Mouse (Mus musculus): ENCODE measurements around the gene Accs. TPM values are rescaled to one million over a fixed set of nuclear protein-coding genes. Genes with fewer than 3 reads are reported as not detected.

The Accs gene
- polyA plus RNA-seq, 1 experiment from 2014 or later = 7.5 TPM

DNA sequence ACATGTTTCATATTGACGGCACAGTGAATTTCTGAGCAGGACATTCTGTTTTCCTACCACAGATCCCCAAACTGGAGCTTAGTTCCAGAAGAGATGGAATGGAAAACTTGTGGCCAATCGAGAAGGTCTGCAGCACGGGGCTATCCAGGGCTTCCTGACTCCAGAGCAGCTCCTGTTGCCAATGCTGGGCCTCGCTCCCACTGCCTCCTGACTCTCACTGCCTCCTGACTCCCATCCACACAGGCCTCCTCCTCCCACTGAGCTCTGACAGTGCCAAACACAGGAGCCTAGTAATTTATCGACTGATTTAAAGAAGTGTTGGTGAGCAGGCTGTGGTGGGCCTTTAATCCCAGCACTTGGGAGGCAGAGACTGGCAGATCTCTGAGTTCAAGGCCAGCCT is 41.7 kb downstream of the Accs start:
- no peaks in the 10 kb centered on the region for H3K9me3 ChIP-seq (ENCODE audit: control insufficient read depth, low read length)
- no peaks in the 10 kb centered on the region for H3K4me1 ChIP-seq (replicated peaks; ENCODE audit: control insufficient read depth, insufficient read depth, low read length)
- no peak for ATAC-seq (ENCODE audit: low FRiP score)
- H3K4me2 ChIP-seq (replicated peaks; ENCODE audit: low read depth, low read length) = no peak overlapping the region
- no peak overlapping the region for H3K9ac ChIP-seq (ENCODE audit: low read depth, low read length)
- no peaks in the 10 kb centered on the region; the same call in 1 of the 2 replicates for H3K36me3 ChIP-seq (ENCODE audit: control insufficient read depth, insufficient read depth, low read length)
- H3K27me3 ChIP-seq (ENCODE audit: control insufficient read depth, insufficient read depth, low read length) = no peaks in the 10 kb centered on the region
- H3K4me3 ChIP-seq (ENCODE audit: low read depth, low read length) = no peak overlapping the region
- 90% methylated on average over 5 of the region's 5 CpGs for WGBS
- DNase-seq (ENCODE audit: low spot score) = no peak
- no peak overlapping the region for H3K27ac ChIP-seq (ENCODE audit: low read depth, low read length)

DNA sequence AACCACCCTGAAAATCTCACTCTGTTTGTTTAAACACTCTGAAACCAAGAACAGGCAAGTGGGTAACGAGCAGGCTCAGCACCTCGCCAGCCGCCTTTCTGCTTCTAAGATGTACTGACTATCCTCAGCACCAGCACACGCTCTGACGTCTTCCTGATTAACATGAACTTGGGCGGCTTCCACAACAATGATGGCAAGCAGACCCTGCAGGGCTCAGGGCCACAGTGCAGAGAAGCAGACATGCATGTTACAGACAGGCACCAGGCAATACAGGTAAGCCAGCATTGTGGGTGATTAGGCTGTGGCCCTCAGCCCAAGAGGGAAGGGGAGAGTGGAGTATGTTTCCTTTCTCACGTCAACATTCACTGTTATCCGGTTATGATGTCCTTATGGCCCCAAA is 42.3 kb downstream of the Accs start:
- H3K27me3 ChIP-seq (ENCODE audit: control insufficient read depth, insufficient read depth, low read length) = no peaks in the 10 kb centered on the region
- H3K36me3 ChIP-seq (ENCODE audit: control insufficient read depth, insufficient read depth, low read length) = no peaks in the 10 kb centered on the region; the same call in 1 of the 2 replicates
- no peaks in the 10 kb centered on the region for H3K9me3 ChIP-seq (ENCODE audit: control insufficient read depth, low read length)
- no peak overlapping the region for H3K4me2 ChIP-seq (replicated peaks; ENCODE audit: low read depth, low read length)
- no peak overlapping the region for H3K9ac ChIP-seq (ENCODE audit: low read depth, low read length)
- ATAC-seq (ENCODE audit: low FRiP score) (no peak), DNase-seq (ENCODE audit: low spot score) (no peak)
- H3K27ac ChIP-seq (ENCODE audit: low read depth, low read length) = no peak overlapping the region
- no peaks in the 10 kb centered on the region for H3K4me1 ChIP-seq (replicated peaks; ENCODE audit: control insufficient read depth, insufficient read depth, low read length)
- no peak overlapping the region for H3K4me3 ChIP-seq (ENCODE audit: low read depth, low read length)
- 87% methylated on average over 8 of the region's 8 CpGs for WGBS

DNA sequence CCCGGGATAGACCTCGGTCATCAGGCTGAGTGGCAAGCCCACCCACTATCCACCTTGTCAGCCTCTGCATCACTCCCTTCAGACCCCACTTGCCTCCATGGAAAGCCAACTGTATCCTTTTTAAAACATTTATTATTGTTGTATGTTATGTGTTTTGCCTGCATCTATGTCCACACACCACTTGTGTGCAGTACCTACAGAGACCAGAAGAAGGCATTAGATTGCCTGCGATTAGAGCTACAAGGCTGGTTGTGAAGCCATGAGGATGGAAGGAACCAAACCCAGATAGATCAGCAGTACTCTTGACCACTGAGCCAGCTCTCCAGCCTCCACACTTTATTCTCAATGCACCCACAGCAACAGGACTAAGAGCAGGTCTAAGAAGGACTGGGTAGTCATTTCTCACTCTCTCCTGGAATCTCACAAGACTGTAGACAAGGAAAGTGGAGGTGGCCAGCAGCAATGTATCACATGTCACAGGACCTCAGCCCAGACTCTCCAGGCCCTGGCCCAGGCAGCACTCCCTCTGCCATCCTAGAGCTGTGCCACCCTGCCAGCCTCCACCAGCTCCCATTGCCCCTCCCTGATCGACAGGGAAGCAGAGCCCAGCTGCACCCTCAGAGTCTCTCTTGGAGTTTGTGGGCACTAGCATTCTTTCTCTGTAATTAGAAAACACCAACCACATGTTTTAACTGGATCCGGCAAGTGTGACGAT is 43.1 kb downstream of the Accs start:
- H3K9ac ChIP-seq (ENCODE audit: low read depth, low read length) = no peak overlapping the region
- no peaks in the 10 kb centered on the region; the same call in 1 of the 2 replicates for H3K36me3 ChIP-seq (ENCODE audit: control insufficient read depth, insufficient read depth, low read length)
- ATAC-seq (ENCODE audit: low FRiP score) (no peak), DNase-seq (ENCODE audit: low spot score) (no peak)
- H3K4me2 ChIP-seq (replicated peaks; ENCODE audit: low read depth, low read length) = no peak overlapping the region
- H3K4me1 ChIP-seq (replicated peaks; ENCODE audit: control insufficient read depth, insufficient read depth, low read length) = no peaks in the 10 kb centered on the region
- H3K27ac ChIP-seq (ENCODE audit: low read depth, low read length) = no peak overlapping the region
- H3K27me3 ChIP-seq (ENCODE audit: control insufficient read depth, insufficient read depth, low read length) = no peaks in the 10 kb centered on the region
- WGBS = 91% methylated on average over 6 of the region's 6 CpGs
- no peaks in the 10 kb centered on the region for H3K9me3 ChIP-seq (ENCODE audit: control insufficient read depth, low read length)
- H3K4me3 ChIP-seq (ENCODE audit: low read depth, low read length) = no peak overlapping the region

DNA sequence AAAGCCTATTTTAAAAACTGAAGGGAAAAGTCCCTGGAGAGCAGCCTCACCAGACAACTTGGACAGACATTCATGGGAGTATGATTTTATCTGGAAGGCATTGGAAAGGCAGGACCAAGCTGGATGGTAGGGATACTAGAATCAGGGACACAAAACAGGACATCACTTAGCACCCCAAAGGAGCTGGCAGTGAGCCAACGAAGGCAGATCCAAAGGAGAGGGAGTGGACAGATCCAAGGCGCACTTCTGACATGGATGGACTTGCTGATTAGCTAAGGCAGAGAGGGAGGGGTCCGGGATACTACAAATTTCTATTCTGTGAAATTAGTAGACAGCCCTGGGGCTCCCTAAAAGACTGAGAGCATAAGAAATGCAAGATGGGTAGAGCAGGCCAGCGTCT is 44.2 kb downstream of the Accs start:
- no peak for DNase-seq (ENCODE audit: low spot score)
- Histone ChIP-seq H3K27ac (ENCODE audit: low read depth, low read length) (no peak overlapping the region), H3K9ac (ENCODE audit: low read depth, low read length) (no peak overlapping the region), H3K4me1 (replicated peaks; ENCODE audit: control insufficient read depth, insufficient read depth, low read length) (no peaks in the 10 kb centered on the region), H3K9me3 (ENCODE audit: control insufficient read depth, low read length) (no peaks in the 10 kb centered on the region), H3K36me3 (ENCODE audit: control insufficient read depth, insufficient read depth, low read length) (no peaks in the 10 kb centered on the region), H3K4me2 (replicated peaks; ENCODE audit: low read depth, low read length) (no peak overlapping the region), H3K27me3 (ENCODE audit: control insufficient read depth, insufficient read depth, low read length) (no peaks in the 10 kb centered on the region), H3K4me3 (ENCODE audit: low read depth, low read length) (no peak overlapping the region)
- no peak for ATAC-seq (ENCODE audit: low FRiP score)
- WGBS = 88% methylated on average over 4 of the region's 4 CpGs

DNA sequence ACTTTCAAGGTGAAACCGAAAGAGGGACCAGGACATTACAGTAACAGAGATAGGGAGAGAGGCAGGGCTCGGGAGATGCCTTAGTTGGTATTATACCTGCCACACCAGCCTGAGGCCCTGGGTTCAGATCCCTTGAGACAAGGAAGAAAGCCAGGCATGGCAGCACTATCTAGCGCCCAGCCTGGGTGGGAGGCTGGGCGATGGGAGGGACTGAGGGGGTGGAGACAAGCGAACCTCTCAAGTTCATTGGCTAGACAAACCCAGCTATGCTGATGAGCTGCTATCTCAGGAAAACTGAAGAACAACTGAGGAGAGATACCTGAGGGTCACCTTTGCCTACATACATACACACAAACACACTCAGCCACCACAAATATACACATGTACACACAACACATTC is 44.7 kb downstream of the Accs start:
- 86% methylated on average over 5 of the region's 5 CpGs for WGBS
- Histone ChIP-seq H3K9ac (ENCODE audit: low read depth, low read length) (no peak overlapping the region), H3K27me3 (ENCODE audit: control insufficient read depth, insufficient read depth, low read length) (no peaks in the 10 kb centered on the region), H3K4me2 (replicated peaks; ENCODE audit: low read depth, low read length) (no peak overlapping the region), H3K36me3 (ENCODE audit: control insufficient read depth, insufficient read depth, low read length) (no peaks in the 10 kb centered on the region), H3K27ac (ENCODE audit: low read depth, low read length) (no peak overlapping the region), H3K9me3 (ENCODE audit: control insufficient read depth, low read length) (no peaks in the 10 kb centered on the region), H3K4me1 (replicated peaks; ENCODE audit: control insufficient read depth, insufficient read depth, low read length) (no peaks in the 10 kb centered on the region; the same call in 1 of the 2 replicates), H3K4me3 (ENCODE audit: low read depth, low read length) (no peak overlapping the region)
- ATAC-seq (ENCODE audit: low FRiP score) = no peak
- DNase-seq (ENCODE audit: low spot score) = no peak

DNA sequence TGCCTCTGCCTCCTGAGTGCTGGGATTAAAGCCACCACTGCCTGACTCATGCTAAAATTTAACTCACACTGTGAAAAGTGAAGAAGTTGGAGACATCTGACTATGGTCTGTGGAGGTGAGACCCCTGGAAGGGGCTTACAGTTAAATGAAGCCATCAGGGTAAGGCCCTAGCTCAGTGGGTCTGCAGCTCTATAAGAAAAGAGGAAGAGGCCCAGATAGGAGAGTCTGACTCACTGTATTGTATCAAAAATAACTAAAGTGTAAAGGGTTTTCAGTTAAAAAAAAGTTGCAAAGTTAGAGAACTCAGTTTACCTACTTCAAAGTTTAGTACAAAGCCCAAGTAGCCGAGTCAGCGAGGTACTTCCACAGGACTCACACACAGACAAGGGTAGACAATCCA is 46.8 kb downstream of the Accs start:
- Histone ChIP-seq H3K9me3 (ENCODE audit: control insufficient read depth, low read length) (no peaks in the 10 kb centered on the region), H3K4me1 (replicated peaks; ENCODE audit: control insufficient read depth, insufficient read depth, low read length) (no peaks in the 10 kb centered on the region; the same call in 1 of the 2 replicates), H3K27ac (ENCODE audit: low read depth, low read length) (no peak overlapping the region), H3K4me2 (replicated peaks; ENCODE audit: low read depth, low read length) (no peak overlapping the region), H3K36me3 (ENCODE audit: control insufficient read depth, insufficient read depth, low read length) (no peaks in the 10 kb centered on the region), H3K4me3 (ENCODE audit: low read depth, low read length) (no peak overlapping the region), H3K9ac (ENCODE audit: low read depth, low read length) (no peak overlapping the region), H3K27me3 (ENCODE audit: control insufficient read depth, insufficient read depth, low read length) (no peaks in the 10 kb centered on the region)
- DNase-seq (ENCODE audit: low spot score) (no peak), ATAC-seq (ENCODE audit: low FRiP score) (no peak)
- 91% methylated on average over 2 of the region's 2 CpGs for WGBS

DNA sequence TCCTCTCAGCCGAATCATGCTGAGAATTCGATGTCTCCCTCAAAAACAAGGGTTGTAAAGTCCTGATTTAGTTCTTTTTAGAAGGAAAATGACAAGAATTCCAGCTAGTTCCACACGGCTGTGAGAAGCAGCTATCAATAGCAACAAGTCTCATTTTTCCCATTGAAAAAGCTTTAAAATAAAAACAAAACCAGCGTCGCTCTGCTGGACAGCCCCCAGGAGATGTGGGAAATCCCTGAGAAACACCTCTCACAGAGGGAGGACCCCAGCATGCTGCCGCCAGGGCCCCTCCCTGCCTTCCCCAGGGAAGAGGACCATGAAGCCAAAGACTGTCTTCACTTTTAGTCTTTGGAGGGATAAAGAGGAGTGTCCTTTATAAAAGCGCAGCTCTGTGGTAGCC is 48.6 kb downstream of the Accs start:
- no peaks in the 10 kb centered on the region; the same call in 1 of the 2 replicates for H3K4me1 ChIP-seq (replicated peaks; ENCODE audit: control insufficient read depth, insufficient read depth, low read length)
- WGBS = 80% methylated on average over 7 of the region's 7 CpGs
- no peaks in the 10 kb centered on the region for H3K36me3 ChIP-seq (ENCODE audit: control insufficient read depth, insufficient read depth, low read length)
- no peak overlapping the region for H3K4me2 ChIP-seq (replicated peaks; ENCODE audit: low read depth, low read length)
- no peak overlapping the region for H3K9ac ChIP-seq (ENCODE audit: low read depth, low read length)
- no peak for DNase-seq (ENCODE audit: low spot score)
- no peaks in the 10 kb centered on the region for H3K9me3 ChIP-seq (ENCODE audit: control insufficient read depth, low read length)
- no peaks in the 10 kb centered on the region for H3K27me3 ChIP-seq (ENCODE audit: control insufficient read depth, insufficient read depth, low read length)
- ATAC-seq (ENCODE audit: low FRiP score) = no peak
- no peak overlapping the region for H3K4me3 ChIP-seq (ENCODE audit: low read depth, low read length)
- no peak overlapping the region for H3K27ac ChIP-seq (ENCODE audit: low read depth, low read length)

DNA sequence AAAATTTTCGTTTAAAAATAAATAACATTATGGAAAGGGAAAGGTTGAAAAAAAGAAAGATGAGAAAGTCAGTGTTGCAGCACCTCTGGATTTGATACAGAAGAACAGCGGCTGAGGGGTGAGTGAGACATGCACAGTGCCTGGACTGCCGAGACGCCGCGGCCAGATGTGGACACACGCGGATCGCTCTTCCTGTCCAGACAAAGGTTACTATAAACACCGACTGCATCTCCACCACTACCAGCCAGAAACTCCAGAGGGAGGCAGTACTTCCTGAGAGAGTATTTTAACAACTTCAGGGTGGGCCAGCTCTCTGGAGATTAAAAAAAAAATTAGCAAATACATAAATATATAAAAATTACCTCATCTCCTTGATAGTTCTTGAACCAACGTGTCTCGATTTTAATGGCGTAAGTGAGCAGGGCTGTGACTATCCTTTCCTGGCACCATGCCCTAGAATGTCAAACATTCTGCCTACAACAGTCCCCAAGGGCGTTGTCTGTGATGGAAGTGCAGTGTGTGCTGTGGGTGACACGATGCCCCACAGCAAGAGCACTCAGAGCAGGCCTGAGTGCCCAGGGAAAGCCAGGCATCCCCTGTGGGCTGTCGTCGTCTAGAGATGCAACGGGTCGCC is 52.5 kb downstream of the Accs start:
- no peaks in the 10 kb centered on the region for H3K9me3 ChIP-seq (ENCODE audit: control insufficient read depth, low read length)
- H3K4me2 ChIP-seq (replicated peaks; ENCODE audit: low read depth, low read length) = no peak overlapping the region
- no peaks in the 10 kb centered on the region for H3K27me3 ChIP-seq (ENCODE audit: control insufficient read depth, insufficient read depth, low read length)
- H3K36me3 ChIP-seq (ENCODE audit: control insufficient read depth, insufficient read depth, low read length) = peaks cover 5% of the 10 kb centered on the region; the same call in 1 of the 2 replicates
- WGBS = 82% methylated on average over 19 of the region's 19 CpGs
- no peak overlapping the region for H3K4me3 ChIP-seq (ENCODE audit: low read depth, low read length)
- H3K27ac ChIP-seq (ENCODE audit: low read depth, low read length) = no peak overlapping the region
- no peak overlapping the region for H3K9ac ChIP-seq (ENCODE audit: low read depth, low read length)
- no peak for DNase-seq (ENCODE audit: low spot score)
- no peak for ATAC-seq (ENCODE audit: low FRiP score)
- no peaks in the 10 kb centered on the region; the same call in 1 of the 2 replicates for H3K4me1 ChIP-seq (replicated peaks; ENCODE audit: control insufficient read depth, insufficient read depth, low read length)

DNA sequence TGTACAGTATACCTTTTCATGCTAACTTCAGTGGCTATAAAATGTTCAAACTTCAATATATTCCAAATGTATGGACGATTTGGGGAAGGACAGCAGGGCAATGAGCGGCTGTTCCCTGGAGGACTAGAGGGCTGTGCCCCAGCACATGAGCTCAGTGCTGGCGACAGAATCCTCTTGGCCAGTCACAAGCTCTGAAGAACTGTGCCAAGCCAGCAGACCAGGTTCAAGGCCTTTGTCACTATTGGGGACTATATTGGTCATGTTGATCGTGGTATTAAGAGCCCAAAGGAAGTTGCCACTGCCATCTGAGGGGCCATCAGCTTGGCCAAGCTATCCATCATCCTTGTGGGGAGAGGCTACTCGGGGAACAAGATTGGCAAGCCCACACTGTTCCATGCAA is 55.4 kb downstream of the Accs start:
- peaks cover 5% of the 10 kb centered on the region; the same call in 1 of the 2 replicates for H3K36me3 ChIP-seq (ENCODE audit: control insufficient read depth, insufficient read depth, low read length)
- no peak overlapping the region for H3K27ac ChIP-seq (ENCODE audit: low read depth, low read length)
- no peak for ATAC-seq (ENCODE audit: low FRiP score)
- H3K4me1 ChIP-seq (replicated peaks; ENCODE audit: control insufficient read depth, insufficient read depth, low read length) = no peaks in the 10 kb centered on the region
- no peak overlapping the region for H3K4me3 ChIP-seq (ENCODE audit: low read depth, low read length)
- WGBS = 85% methylated on average over 5 of the region's 5 CpGs
- no peaks in the 10 kb centered on the region for H3K27me3 ChIP-seq (ENCODE audit: control insufficient read depth, insufficient read depth, low read length)
- DNase-seq (ENCODE audit: low spot score) = no peak
- H3K9ac ChIP-seq (ENCODE audit: low read depth, low read length) = no peak overlapping the region
- H3K9me3 ChIP-seq (ENCODE audit: control insufficient read depth, low read length) = no peaks in the 10 kb centered on the region
- no peak overlapping the region for H3K4me2 ChIP-seq (replicated peaks; ENCODE audit: low read depth, low read length)

Measured in hindbrain, embryonic 11.5 days (tissue).